ENCODE assay signal across 18 mouse cellular contexts in the genomic region with DNA sequence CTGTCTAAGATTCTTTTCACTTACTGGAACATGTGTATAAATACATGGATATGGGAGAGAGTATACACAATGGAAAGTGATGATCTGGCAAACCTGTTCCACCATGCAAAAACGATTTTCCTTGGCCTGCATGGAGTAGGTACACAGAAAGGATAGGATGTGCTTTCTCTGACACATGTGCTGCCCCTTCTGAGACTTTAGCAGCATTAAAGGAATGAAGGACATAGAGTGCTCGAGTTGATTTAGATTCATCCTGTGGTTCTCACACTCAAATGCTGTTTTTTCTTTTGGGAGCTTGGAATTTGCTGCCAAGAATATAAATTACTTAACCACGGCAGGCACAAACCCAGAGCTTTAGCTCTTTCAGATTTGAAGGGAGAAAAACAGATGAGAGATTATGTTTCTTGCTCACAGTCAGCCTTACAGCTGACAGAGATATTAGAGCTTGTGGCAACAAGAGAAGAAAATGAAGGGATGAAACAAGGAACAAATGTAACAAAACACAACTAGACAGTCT.
DNase-seq lines count a peak whose midpoint lies in the region; ATAC-seq lines count a peak whose summit lies in the region.
"Had no signal": no experiment of that assay in that cellular context is flagged by ENCODE, and none has a peak within 500 bp of the region (broad histone marks: within the 10 kb centered on the region; RNA-seq: fewer than 3 reads in every experiment).

No protein-coding gene starts in this region.

- DNase-seq in frontal cortex, postnatal 36 days (ENCODE audit: low spot score in 2 of 2) = peak; percentile 4 to 37
- no peak for DNase-seq in frontal cortex, postnatal 10 days (ENCODE audit: low spot score in 2 of 2)
- peak; percentile 37 for DNase-seq in midbrain, embryonic 14.5 days
- DNase-seq in midbrain, embryonic 11.5 days (ENCODE audit: low spot score, missing footprints) = no peak
- peak; percentile 34 for DNase-seq in brain, embryonic 18.5 days (ENCODE audit: low read depth, low spot score)
- DNase-seq: adrenal gland, postnatal 25 days; cerebellum, adult 9-11 months; embryo, embryonic 11 days; gastrocnemius, postnatal 10 days; heart, adult 18-20 months; kidney, postnatal 10 days; lung, postnatal 10 days; thymus, postnatal 25 days had no signal

- no peak for ATAC-seq in midbrain, embryonic 14.5 days (ENCODE audit: low FRiP score, low TSS enrichment)
- no peak for ATAC-seq in midbrain, embryonic 11.5 days (ENCODE audit: low FRiP score)
- ATAC-seq in embryonic facial prominence, embryonic 15.5 days (ENCODE audit: insufficient number of reproducible peaks, low FRiP score, low TSS enrichment, low read depth) = 0 out of 2 replicates have a peak, but pooled peaks have one; percentile 34
- no peak for ATAC-seq in neural tube, embryonic 15.5 days (ENCODE audit: low FRiP score)
- ATAC-seq: intestine, embryonic 16.5 days had no signal

- no peak overlapping the region for H3K4me3 ChIP-seq in midbrain, embryonic 14.5 days (replicated peaks; ENCODE audit: low read depth, low read length)
- no peak overlapping the region for H3K4me3 ChIP-seq in midbrain, embryonic 11.5 days (ENCODE audit: low read depth, low read length)
- no peak overlapping the region for H3K4me3 ChIP-seq in embryonic facial prominence, embryonic 15.5 days (replicated peaks)
- H3K4me3 ChIP-seq in neural tube, embryonic 15.5 days (replicated peaks) = no peak overlapping the region
- H3K4me3 ChIP-seq: erythroblast, embryonic 14.5 days; heart, embryonic 15.5 days had no signal

- no peaks in the 10 kb centered on the region for H3K27me3 ChIP-seq in midbrain, embryonic 14.5 days (ENCODE audit: control insufficient read depth, insufficient read depth, low read length)
- no peaks in the 10 kb centered on the region for H3K27me3 ChIP-seq in midbrain, embryonic 11.5 days (ENCODE audit: control insufficient read depth, insufficient read depth, low read length)
- no peaks in the 10 kb centered on the region for H3K27me3 ChIP-seq in embryonic facial prominence, embryonic 15.5 days
- H3K27me3 ChIP-seq in neural tube, embryonic 15.5 days (replicated peaks) = no peaks in the 10 kb centered on the region
- H3K27me3 ChIP-seq: heart, embryonic 15.5 days had no signal

- H3K9me3 ChIP-seq in midbrain, embryonic 14.5 days (ENCODE audit: control insufficient read depth, low read length) = no peaks in the 10 kb centered on the region
- H3K9me3 ChIP-seq in midbrain, embryonic 11.5 days (ENCODE audit: control insufficient read depth, low read length) = no peaks in the 10 kb centered on the region
- no peaks in the 10 kb centered on the region for H3K9me3 ChIP-seq in embryonic facial prominence, embryonic 15.5 days (replicated peaks)
- no peaks in the 10 kb centered on the region for H3K9me3 ChIP-seq in neural tube, embryonic 15.5 days (replicated peaks)
- H3K9me3 ChIP-seq: heart, embryonic 15.5 days had no signal

- H3K4me2 ChIP-seq in midbrain, embryonic 14.5 days (ENCODE audit: low read length) = no peak overlapping the region
- H3K4me2 ChIP-seq in midbrain, embryonic 11.5 days = no peak overlapping the region
- H3K4me2 ChIP-seq in embryonic facial prominence, embryonic 15.5 days (replicated peaks) = no peak overlapping the region
- H3K4me2 ChIP-seq in neural tube, embryonic 15.5 days = no peak overlapping the region
- H3K4me2 ChIP-seq: heart, embryonic 15.5 days had no signal

- no peaks in the 10 kb centered on the region for H3K4me1 ChIP-seq in midbrain, embryonic 14.5 days (ENCODE audit: control insufficient read depth, insufficient read depth, low read length)
- H3K4me1 ChIP-seq in midbrain, embryonic 11.5 days (ENCODE audit: control insufficient read depth, insufficient read depth, low read length) = no peaks in the 10 kb centered on the region
- no peaks in the 10 kb centered on the region for H3K4me1 ChIP-seq in embryonic facial prominence, embryonic 15.5 days
- H3K4me1 ChIP-seq in neural tube, embryonic 15.5 days = no peaks in the 10 kb centered on the region
- H3K4me1 ChIP-seq: heart, embryonic 15.5 days had no signal

- 40% methylated on average over 3 of the region's 3 CpGs for WGBS in midbrain, embryonic 14.5 days
- WGBS in midbrain, embryonic 11.5 days = 71% methylated on average over 3 of the region's 3 CpGs
- WGBS in embryonic facial prominence, embryonic 15.5 days = 22% methylated on average over 3 of the region's 3 CpGs
- whole genome bisulfite sequencing in neural tube, embryonic 15.5 days = 28% methylated on average over 3 of the region's 3 CpGs

- H3K27ac ChIP-seq in midbrain, embryonic 14.5 days (replicated peaks; ENCODE audit: low read depth, low read length) = 0 out of 2 replicates have a peak overlapping the region, but pooled peaks have one; percentile 13
- no peak overlapping the region for H3K27ac ChIP-seq in midbrain, embryonic 11.5 days (ENCODE audit: low read depth, low read length)
- H3K27ac ChIP-seq in embryonic facial prominence, embryonic 15.5 days (replicated peaks) = 0 out of 2 replicates have a peak overlapping the region, but pooled peaks have one; percentile 28
- no peak overlapping the region for H3K27ac ChIP-seq in neural tube, embryonic 15.5 days (replicated peaks)
- H3K27ac ChIP-seq: heart, embryonic 15.5 days had no signal

- H3K9ac ChIP-seq in midbrain, embryonic 14.5 days (replicated peaks; ENCODE audit: low read length) = no peak overlapping the region
- no peak overlapping the region for H3K9ac ChIP-seq in midbrain, embryonic 11.5 days (ENCODE audit: low read length)
- no peak overlapping the region for H3K9ac ChIP-seq in embryonic facial prominence, embryonic 15.5 days
- H3K9ac ChIP-seq in neural tube, embryonic 15.5 days (replicated peaks) = no peak overlapping the region
- H3K9ac ChIP-seq: heart, embryonic 15.5 days had no signal

- no peaks in the 10 kb centered on the region for H3K36me3 ChIP-seq in midbrain, embryonic 14.5 days (ENCODE audit: control insufficient read depth, insufficient read depth, low read length)
- H3K36me3 ChIP-seq in midbrain, embryonic 11.5 days (ENCODE audit: control insufficient read depth, insufficient read depth, low read length) = no peaks in the 10 kb centered on the region
- no peaks in the 10 kb centered on the region for H3K36me3 ChIP-seq in embryonic facial prominence, embryonic 15.5 days
- H3K36me3 ChIP-seq in neural tube, embryonic 15.5 days = no peaks in the 10 kb centered on the region
- H3K36me3 ChIP-seq: heart, embryonic 15.5 days had no signal

Comparison
In these comparisons a context has a peak if more than half of its experiments do, and no peak if none do; other contexts are left out.
1. DNase-seq: peak in frontal cortex, postnatal 36 days (2 of 2), midbrain, embryonic 14.5 days (single experiment) and brain, embryonic 18.5 days (single experiment); none in frontal cortex, postnatal 10 days (0 of 2) and midbrain, embryonic 11.5 days (single experiment).
2. H3K27ac ChIP-seq: peak in midbrain, embryonic 14.5 days (single experiment) and embryonic facial prominence, embryonic 15.5 days (single experiment); none in midbrain, embryonic 11.5 days (single experiment) and neural tube, embryonic 15.5 days (single experiment).